Mouse (Mus musculus) C2C12 (cell line): ENCODE measurements around the gene Sertad1. TPM values are rescaled to one million over a fixed set of nuclear protein-coding genes. Genes with fewer than 3 reads are reported as not detected.
"Not testable (repeated sequence)": the region's sequence is repeated elsewhere in the genome, so short reads cannot be mapped to it uniquely, and the experiment has no call there.

Source experiments
- H3K27me3 ChIP-seq: one replicate; pipeline ENCODE4 v1.6.1; 2011; ENCODE audit not compliant: control insufficient read depth, insufficient read depth, insufficient read length
- H3K36me3 ChIP-seq: one replicate; pipeline ENCODE4 v1.6.1; 2011; ENCODE audit not compliant: control insufficient read depth, insufficient read depth
- H3K4me3 ChIP-seq: one replicate; pipeline ENCODE4 v1.5.1; 2011; ENCODE audit warnings: mild to moderate bottlenecking, control low read depth; ENCODE audit not compliant: poor library complexity, insufficient read depth, severe bottlenecking
- H3K79me2 ChIP-seq: one replicate; pipeline ENCODE4 v1.6.1; 2011; ENCODE audit not compliant: control insufficient read depth, insufficient read depth
- H3K79me3 ChIP-seq: one replicate; pipeline ENCODE4 v1.6.1; 2011; ENCODE audit warnings: low read depth, control low read depth
- H3ac ChIP-seq: one replicate; pipeline ENCODE3; 2011; ENCODE audit warnings: low read depth; ENCODE audit not compliant: control insufficient read depth, insufficient read length
- CEBPB ChIP-seq: IDR thresholded peaks from one replicate; pipeline ENCODE4 v1.6.1; 2011; ENCODE audit warnings: low read depth, mild to moderate bottlenecking, control low read depth, moderate library complexity
- CTCF ChIP-seq: IDR thresholded peaks from one replicate; pipeline ENCODE4 v1.5.1; 2011; ENCODE audit not compliant: control insufficient read depth, insufficient read depth, insufficient read length
- FOSL1 ChIP-seq: IDR thresholded peaks from one replicate; pipeline ENCODE4 v1.8.0; 2011; ENCODE audit warnings: mild to moderate bottlenecking, low read length; ENCODE audit not compliant: poor library complexity, insufficient read depth, severe bottlenecking
- MAX ChIP-seq: IDR thresholded peaks from one replicate; pipeline ENCODE4 v1.6.1; 2011; ENCODE audit warnings: mild to moderate bottlenecking, control low read depth
- MYOD1 ChIP-seq: IDR thresholded peaks from one replicate; pipeline ENCODE4 v1.6.1; 2011; ENCODE audit warnings: low read depth; ENCODE audit not compliant: control insufficient read depth, insufficient read length
- MYOG ChIP-seq: IDR thresholded peaks from one replicate; pipeline ENCODE4 v1.6.1; 2011; ENCODE audit not compliant: control insufficient read depth, insufficient read length; ENCODE audit errors: extremely low read depth
- USF1 ChIP-seq: IDR thresholded peaks from one replicate; pipeline ENCODE4 v1.6.1; 2011; ENCODE audit warnings: low read depth, mild to moderate bottlenecking, control low read depth, moderate library complexity
- polyA plus RNA-seq: library from polyadenylated mRNA; unstranded; fragments of >200 nt; fragmentation: generic; extraction: Trizol; gene quantifications from one replicate; pipeline ENCODE4 v1.2.1, GENCODE M21; 2012; ENCODE audit warnings: missing spikeins

The Sertad1 gene
- polyA plus RNA-seq, 1 experiment, result 87.3 TPM

GRCm38 (mm10) chr7:27490543-27491329, 4.0 kb downstream of the Sertad1 start:
- TF ChIP-seq FOSL1 (no peak), MYOD1 (no peak), MAX (peak; percentile 28), USF1 (no peak), CEBPB (no peak), CTCF (peak; percentile 41), MYOG (no peak)
- Histone ChIP-seq H3K79me3 (peaks cover 23% of the 10 kb centered on the region), H3ac (peak overlapping the region; percentile 27), H3K4me3 (no peak overlapping the region), H3K79me2 (peaks cover 34% of the 10 kb centered on the region), H3K36me3 (peaks cover 23% of the 10 kb centered on the region), H3K27me3 (no peaks in the 10 kb centered on the region)

GRCm38 (mm10) chr7:27491856-27492255, 5.1 kb downstream of the Sertad1 start:
- no peak overlapping the region for H3K4me3 ChIP-seq
- TF ChIP-seq MYOD1 (no peak), MYOG (no peak), CEBPB (no peak), USF1 (no peak), FOSL1 (no peak), CTCF (no peak), MAX (no peak)
- peaks cover 34% of the 10 kb centered on the region for H3K79me2 ChIP-seq
- peaks cover 23% of the 10 kb centered on the region for H3K79me3 ChIP-seq
- H3K27me3 ChIP-seq, result no peaks in the 10 kb centered on the region
- H3K36me3 ChIP-seq, result peaks cover 23% of the 10 kb centered on the region
- no peak overlapping the region for H3ac ChIP-seq

- Histone ChIP-seq H3K27me3 (no peaks in the 10 kb centered on the region), H3K79me3 (peaks cover 17% of the 10 kb centered on the region), H3ac (no peak overlapping the region), H3K36me3 (peaks cover 23% of the 10 kb centered on the region), H3K79me2 (peaks cover 27% of the 10 kb centered on the region), H3K4me3 (no peak overlapping the region)
- TF ChIP-seq FOSL1, result no peak
- no peak for TF ChIP-seq CEBPB
- no peak for TF ChIP-seq MAX
- TF ChIP-seq MYOD1, result no peak
- TF ChIP-seq MYOG, result no peak
- TF ChIP-seq CTCF, result no peak
- no peak for TF ChIP-seq USF1
These were observed 6.3 kb downstream of the Sertad1 start for GRCm38 (mm10) chr7:27493022-27493421.

GRCm38 (mm10) chr7:27493450-27493849, 6.7 kb downstream of the Sertad1 start:
- Histone ChIP-seq H3K79me3 (peaks cover 14% of the 10 kb centered on the region), H3K4me3 (no peak overlapping the region), H3K79me2 (peaks cover 23% of the 10 kb centered on the region), H3K27me3 (no peaks in the 10 kb centered on the region), H3K36me3 (peaks cover 19% of the 10 kb centered on the region), H3ac (no peak overlapping the region)
- TF ChIP-seq USF1 (no peak), CEBPB (no peak), FOSL1 (no peak), CTCF (no peak), MYOD1 (no peak), MAX (no peak), MYOG (no peak)

- H3K4me3 ChIP-seq, H3K36me3 ChIP-seq, H3K79me2 ChIP-seq, H3K79me3 ChIP-seq, H3ac ChIP-seq, H3K27me3 ChIP-seq: not testable (repeated sequence)
These were observed 8.1 kb downstream of the Sertad1 start for GRCm38 (mm10) chr7:27494659-27495367.
